Mouse (Mus musculus) forebrain, embryonic 16.5 days (tissue): ENCODE measurements at regions not wholly inside any gene's neighbourhood (a gene's known extent, or its start where the extent isn't known, plus 50 kb on each side); places are given as distances from the start of the nearest gene placed in this dataset.

Source experiments
- ATAC-seq: fragments of 200-750 bp; cut with Nextera tagmentation; 2 replicates; pipeline ENCODE4 v1.8.0; 2017; ENCODE audit warnings: mild to moderate bottlenecking, moderate library complexity
- H3K27ac ChIP-seq: fragments of 300-500 bp; sonication (generic); 2 replicates; pipeline ENCODE4 v1.5.1; 2014; ENCODE audit warnings: low read length, control low read depth
- H3K27me3 ChIP-seq: fragments of 300-500 bp; sonication (generic); replicated peaks from 2 replicates; pipeline ENCODE4 v1.6.1; 2014; ENCODE audit warnings: low read length; ENCODE audit not compliant: control insufficient read depth, insufficient read depth
- H3K36me3 ChIP-seq: fragments of 300-500 bp; sonication (generic); 2 replicates; pipeline ENCODE4 v1.6.1; 2014; ENCODE audit not compliant: control insufficient read depth, insufficient read depth
- H3K4me1 ChIP-seq: fragments of 300-500 bp; sonication (generic); replicated peaks from 2 replicates; pipeline ENCODE4 v1.6.1; 2014; ENCODE audit warnings: low read length; ENCODE audit not compliant: control insufficient read depth, insufficient read depth
- H3K4me2 ChIP-seq: fragments of 300-500 bp; sonication (generic); 2 replicates; pipeline ENCODE4 v1.6.1; 2014; ENCODE audit warnings: mild to moderate bottlenecking, low read length, control low read depth
- H3K4me3 ChIP-seq: fragments of 300-500 bp; sonication (generic); replicated peaks from 2 replicates; pipeline ENCODE4 v1.5.1; 2014; ENCODE audit warnings: mild to moderate bottlenecking, low read length, control low read depth
- H3K9ac ChIP-seq: fragments of 300-500 bp; sonication (generic); replicated peaks from 2 replicates; pipeline ENCODE4 v1.6.1; 2014; ENCODE audit warnings: low read depth, low read length, control low read depth
- H3K9me3 ChIP-seq: fragments of 300-500 bp; sonication (generic); 2 replicates; pipeline ENCODE4 v1.6.1; 2016; ENCODE audit warnings: low read length; ENCODE audit not compliant: control insufficient read depth
- WGBS: fragments of 180-500 bp; shearing (Covaris S2); extraction: QIAGEN DNeasy Blood & Tissue Kit; methylation state at CpG from one replicate; pipeline ENCODE4 v1.1.7; 2014; 5-methylcytosine and 5-hydroxymethylcytosine counted together

DNA sequence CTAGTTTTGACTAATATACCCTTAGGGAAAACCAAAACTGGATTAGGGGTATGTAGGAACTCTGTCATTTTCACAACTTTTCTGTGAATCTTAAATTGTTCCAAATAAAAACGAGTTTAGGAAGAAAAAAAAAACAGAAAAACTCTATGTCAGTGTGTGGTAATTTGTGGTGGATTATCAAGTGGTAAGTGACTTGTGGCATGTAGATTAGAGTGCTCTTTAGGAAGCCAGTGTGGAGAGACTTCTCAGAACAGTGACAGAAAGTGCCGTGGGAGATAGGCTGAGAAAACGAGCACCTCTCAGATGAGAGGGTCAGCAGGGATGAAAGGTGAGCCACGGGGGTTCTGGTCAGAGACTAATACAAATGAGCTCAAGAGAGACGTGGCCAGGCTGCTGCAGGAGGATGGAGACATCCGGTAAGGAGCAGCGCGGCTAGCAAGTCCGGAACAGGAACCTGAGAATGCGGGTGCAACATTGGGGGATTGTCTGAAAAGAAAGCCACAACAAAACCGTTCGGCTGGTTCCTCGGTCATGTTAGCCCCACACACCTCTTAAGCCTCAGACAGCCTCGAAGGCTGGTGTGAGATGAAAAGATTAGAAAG lies 161.3 kb downstream of the Cysltr2 start:
- no peaks in the 10 kb centered on the region; the same call in 1 of the 2 replicates for H3K4me1 ChIP-seq
- H3K36me3 ChIP-seq, result no peaks in the 10 kb centered on the region
- H3K9ac ChIP-seq, result no peak overlapping the region
- H3K4me2 ChIP-seq, result no peak overlapping the region
- no peaks in the 10 kb centered on the region for H3K27me3 ChIP-seq
- WGBS, result 49% methylated on average over 14 of the region's 14 CpGs
- H3K27ac ChIP-seq, result no peak overlapping the region
- ATAC-seq, result no peak
- no peaks in the 10 kb centered on the region for H3K9me3 ChIP-seq
- H3K4me3 ChIP-seq, result no peak overlapping the region

DNA sequence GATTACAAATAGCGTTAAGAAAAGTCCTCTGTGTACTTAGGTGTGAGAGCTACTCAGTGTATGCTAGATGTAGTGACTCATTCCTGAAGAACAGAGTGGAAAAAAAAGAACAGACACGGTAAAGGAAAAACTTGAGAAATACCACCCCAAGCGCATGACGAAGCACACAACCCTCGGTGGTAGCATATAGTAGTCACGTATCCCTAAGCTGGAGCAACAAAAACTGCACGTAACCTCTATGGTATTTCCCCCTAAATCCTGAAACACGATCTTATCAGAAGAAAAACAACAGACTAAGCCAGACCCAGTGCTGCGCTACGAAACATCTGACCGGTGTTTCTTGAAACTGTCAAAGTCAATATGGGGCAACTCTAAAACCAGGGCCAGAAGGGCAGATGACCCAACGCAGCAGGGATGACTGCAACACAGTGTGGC lies 162.0 kb downstream of the Cysltr2 start:
- no peaks in the 10 kb centered on the region for H3K9me3 ChIP-seq
- no peak for ATAC-seq
- H3K9ac ChIP-seq, result no peak overlapping the region
- no peaks in the 10 kb centered on the region for H3K27me3 ChIP-seq
- no peaks in the 10 kb centered on the region; the same call in 1 of the 2 replicates for H3K4me1 ChIP-seq
- H3K27ac ChIP-seq, result no peak overlapping the region
- H3K4me2 ChIP-seq, result no peak overlapping the region
- no peak overlapping the region for H3K4me3 ChIP-seq
- 92% methylated on average over 12 of the region's 12 CpGs for WGBS
- H3K36me3 ChIP-seq, result no peaks in the 10 kb centered on the region

DNA sequence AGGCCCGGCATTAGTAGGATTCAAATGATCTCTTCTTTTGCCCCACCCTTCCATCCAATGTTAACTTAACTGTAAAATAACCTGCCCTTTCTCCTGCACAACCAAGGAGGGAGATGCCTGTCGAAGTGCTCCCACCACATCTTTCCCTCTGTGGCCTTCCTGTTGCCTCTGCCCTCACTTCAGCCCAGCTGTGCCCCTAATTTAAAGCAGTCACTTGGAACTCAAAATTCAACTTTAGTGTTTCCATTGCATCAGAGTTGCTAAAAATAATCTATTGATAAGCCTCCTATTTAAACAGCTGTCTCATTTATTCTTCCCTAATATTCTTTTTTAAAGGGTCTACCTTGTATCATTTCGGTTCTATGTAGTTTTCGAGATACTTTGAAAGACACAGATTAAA lies 163.1 kb downstream of the Cysltr2 start:
- Histone ChIP-seq H3K4me2 (no peak overlapping the region), H3K27ac (no peak overlapping the region), H3K36me3 (no peaks in the 10 kb centered on the region), H3K4me1 (no peaks in the 10 kb centered on the region; the same call in 1 of the 2 replicates), H3K9me3 (no peaks in the 10 kb centered on the region), H3K9ac (no peak overlapping the region), H3K27me3 (no peaks in the 10 kb centered on the region), H3K4me3 (no peak overlapping the region)
- WGBS, result 89% methylated on average over 4 of the region's 4 CpGs
- ATAC-seq, result no peak

DNA sequence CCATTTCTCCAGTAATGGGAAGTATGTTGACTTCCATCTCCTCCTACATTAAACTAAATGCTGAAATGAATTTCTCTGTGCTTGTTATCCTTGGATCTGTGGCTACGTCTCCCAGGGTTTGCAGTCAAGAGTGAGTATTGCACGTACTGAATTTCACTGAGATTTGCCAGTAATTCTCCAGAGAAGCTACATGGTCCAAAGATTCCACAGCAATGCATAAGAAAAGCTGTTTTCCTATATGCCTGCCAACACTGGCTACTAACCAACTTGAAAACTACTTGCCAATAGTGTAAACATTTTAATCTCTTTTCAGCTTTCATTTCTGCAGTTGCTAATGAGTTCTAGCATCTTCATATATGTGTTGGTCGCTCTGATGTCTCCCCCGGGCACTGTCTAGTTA lies 164.4 kb downstream of the Cysltr2 start:
- 66% methylated on average over 4 of the region's 4 CpGs for WGBS
- H3K4me1 ChIP-seq, result no peaks in the 10 kb centered on the region; the same call in 1 of the 2 replicates
- 0 out of 2 replicates have a peak, but pooled peaks have one; percentile 31 for ATAC-seq
- no peak overlapping the region for H3K4me3 ChIP-seq
- H3K4me2 ChIP-seq, result no peak overlapping the region
- no peaks in the 10 kb centered on the region for H3K9me3 ChIP-seq
- H3K27ac ChIP-seq, result no peak overlapping the region
- H3K27me3 ChIP-seq, result no peaks in the 10 kb centered on the region
- H3K36me3 ChIP-seq, result no peaks in the 10 kb centered on the region
- H3K9ac ChIP-seq, result no peak overlapping the region

DNA sequence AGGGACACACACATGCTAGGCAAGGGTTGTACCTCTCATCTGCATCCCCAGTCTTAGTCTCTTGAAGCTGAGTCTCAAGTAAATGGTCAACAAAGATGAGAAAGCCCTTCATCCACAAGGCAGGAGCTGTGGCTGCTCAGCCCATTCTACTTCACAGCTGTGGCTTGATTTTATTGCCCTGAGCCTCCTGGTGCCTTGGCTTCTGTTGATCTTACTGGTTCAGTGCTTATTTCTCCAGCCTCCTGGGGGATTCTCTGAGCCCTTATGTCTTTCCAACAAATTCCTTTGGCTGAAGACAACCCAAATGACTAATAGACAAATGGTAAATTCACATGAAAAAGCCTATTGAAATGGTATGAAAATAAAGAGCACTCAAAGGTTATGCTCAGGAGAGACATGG lies 167.3 kb upstream of the Fndc3a start:
- Histone ChIP-seq H3K4me2 (no peak overlapping the region), H3K4me1 (no peaks in the 10 kb centered on the region), H3K9me3 (no peaks in the 10 kb centered on the region), H3K27ac (no peak overlapping the region), H3K36me3 (no peaks in the 10 kb centered on the region), H3K4me3 (no peak overlapping the region), H3K27me3 (no peaks in the 10 kb centered on the region), H3K9ac (no peak overlapping the region)
- no peak for ATAC-seq

DNA sequence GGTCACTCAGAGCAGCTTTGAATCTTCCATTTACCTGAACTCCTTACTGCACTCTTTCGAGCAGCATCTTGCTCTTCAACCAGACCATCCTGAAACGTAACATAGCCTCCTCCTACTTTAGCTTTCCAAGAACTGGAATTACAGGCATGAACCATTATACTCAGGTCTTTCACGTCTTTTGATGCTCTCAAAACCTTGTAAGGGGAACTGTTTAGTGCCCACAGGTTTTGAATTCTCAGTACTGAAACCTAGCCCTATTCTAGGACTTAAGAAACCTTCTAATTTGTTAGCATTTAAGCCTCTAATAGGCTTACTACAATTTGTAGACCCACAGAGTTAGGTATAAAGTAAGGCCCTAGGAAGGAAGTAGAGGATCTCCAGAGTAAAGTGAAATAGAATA lies 163.7 kb upstream of the Fndc3a start:
- Histone ChIP-seq H3K27me3 (no peaks in the 10 kb centered on the region), H3K36me3 (no peaks in the 10 kb centered on the region), H3K27ac (no peak overlapping the region), H3K9ac (no peak overlapping the region), H3K9me3 (no peaks in the 10 kb centered on the region), H3K4me1 (0 out of 2 replicates have a peak, but pooled peaks cover 3% of the 10 kb centered on the region), H3K4me3 (no peak overlapping the region), H3K4me2 (no peak overlapping the region)
- 76% methylated on average over 3 of the region's 3 CpGs for WGBS
- ATAC-seq, result no peak

DNA sequence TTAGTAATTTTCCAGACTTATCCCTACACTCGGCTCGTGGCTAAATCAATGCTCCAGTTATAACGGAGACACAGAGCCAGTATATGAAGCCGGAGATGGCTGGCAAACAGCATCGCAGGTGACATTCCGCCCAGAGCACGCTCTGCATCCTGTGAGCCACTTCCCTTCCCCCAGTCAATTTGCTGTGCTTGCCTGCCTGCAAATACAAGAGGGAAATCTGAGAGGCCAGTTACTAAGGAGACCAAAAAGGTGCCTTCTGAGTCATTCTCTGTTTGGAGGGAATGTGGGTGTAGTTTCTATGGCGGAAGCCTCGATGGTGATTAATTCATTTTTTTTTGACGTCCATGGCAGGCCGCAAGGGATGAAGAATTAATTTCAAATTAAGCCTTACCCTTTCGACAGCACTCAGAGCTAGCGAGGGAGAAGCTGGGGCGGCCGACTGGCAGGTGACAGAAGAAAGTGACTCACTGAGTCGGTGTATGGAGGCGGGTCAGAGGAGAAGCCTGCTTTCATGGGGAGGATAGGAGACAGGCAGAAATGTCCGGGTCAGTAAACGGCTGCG lies 159.5 kb upstream of the Fndc3a start:
- Histone ChIP-seq H3K4me3 (no peak overlapping the region), H3K4me1 (0 out of 2 replicates have a peak, but pooled peaks cover 3% of the 10 kb centered on the region), H3K9me3 (no peaks in the 10 kb centered on the region), H3K4me2 (peak overlapping the region; percentile 6; the same call in 1 of the 2 replicates), H3K9ac (no peak overlapping the region), H3K36me3 (no peaks in the 10 kb centered on the region), H3K27ac (no peak overlapping the region), H3K27me3 (no peaks in the 10 kb centered on the region)
- ATAC-seq, result 0 out of 2 replicates have a peak, but pooled peaks have one; percentile 45
- 40% methylated on average over 20 of the region's 20 CpGs for WGBS

DNA sequence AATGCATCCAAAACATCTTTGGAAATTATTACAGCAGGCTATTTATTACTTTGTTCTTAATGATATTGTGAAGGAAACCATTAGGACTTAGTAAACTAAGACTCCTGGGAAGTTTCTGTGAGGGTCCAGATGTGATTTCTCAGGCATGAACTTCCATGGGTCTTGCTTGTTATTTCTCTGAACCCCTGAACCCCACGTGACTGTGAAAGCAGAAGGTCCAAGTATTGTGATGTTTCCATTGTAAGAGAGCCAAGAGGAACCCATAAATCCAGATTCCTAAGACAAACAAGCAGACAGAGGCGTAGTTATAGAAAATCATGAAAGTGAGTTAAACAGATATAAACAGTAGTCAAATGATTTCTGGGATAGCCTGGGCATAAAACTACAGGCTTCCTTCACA lies 157.1 kb upstream of the Fndc3a start:
- ATAC-seq, result no peak
- Histone ChIP-seq H3K4me3 (no peak overlapping the region), H3K27ac (no peak overlapping the region)

DNA sequence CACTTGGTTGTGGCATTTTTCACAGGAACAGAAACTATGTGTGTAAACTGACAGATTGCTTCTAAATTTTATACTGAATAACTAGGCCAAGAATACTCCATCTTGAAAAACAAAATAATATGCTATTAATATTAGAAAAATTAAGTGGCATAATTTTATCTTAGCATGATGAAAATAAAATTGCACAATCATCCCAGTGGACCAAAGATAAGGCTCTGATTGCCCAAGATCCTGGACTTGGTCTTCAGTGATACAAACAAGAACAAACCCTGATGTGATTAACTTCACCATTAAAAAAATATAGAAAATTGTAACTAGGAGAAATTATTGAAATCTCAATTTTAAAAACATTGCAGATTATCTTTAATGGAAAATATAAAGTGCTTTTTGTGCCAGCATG lies 155.7 kb upstream of the Fndc3a start:
- H3K36me3 ChIP-seq, result no peaks in the 10 kb centered on the region
- no peaks in the 10 kb centered on the region for H3K27me3 ChIP-seq
- no peak for ATAC-seq
- H3K27ac ChIP-seq, result no peak overlapping the region
- H3K9ac ChIP-seq, result no peak overlapping the region
- 0 out of 2 replicates have a peak, but pooled peaks cover 3% of the 10 kb centered on the region for H3K4me1 ChIP-seq
- no peak overlapping the region for H3K4me3 ChIP-seq
- no peaks in the 10 kb centered on the region for H3K9me3 ChIP-seq
- no peak overlapping the region for H3K4me2 ChIP-seq

More for the DNA sequence above, 157.1 kb upstream of the Fndc3a start:
- no peaks in the 10 kb centered on the region for H3K27me3 ChIP-seq
- H3K9me3 ChIP-seq, result no peaks in the 10 kb centered on the region
- H3K4me1 ChIP-seq, result 0 out of 2 replicates have a peak, but pooled peaks cover 3% of the 10 kb centered on the region
- no peaks in the 10 kb centered on the region for H3K36me3 ChIP-seq
- no peak overlapping the region for H3K9ac ChIP-seq
- no peak overlapping the region for H3K4me2 ChIP-seq
- WGBS, result 78% methylated on average over 2 of the region's 2 CpGs
